Mouse (Mus musculus) liver, postnatal 0 days (tissue): ENCODE data around the gene Ccer2.

Source experiments
- CTCF ChIP-seq: sonication (generic); IDR thresholded peaks from 2 replicates; pipeline ENCODE4 v1.5.1; 2016; ENCODE audit warnings: antibody characterized with exemption, low read depth
- EP300 ChIP-seq: IDR thresholded peaks from 2 replicates; pipeline ENCODE4 v1.6.1; 2016; ENCODE audit warnings: antibody characterized with exemption, low read depth, mild to moderate bottlenecking

DNA sequence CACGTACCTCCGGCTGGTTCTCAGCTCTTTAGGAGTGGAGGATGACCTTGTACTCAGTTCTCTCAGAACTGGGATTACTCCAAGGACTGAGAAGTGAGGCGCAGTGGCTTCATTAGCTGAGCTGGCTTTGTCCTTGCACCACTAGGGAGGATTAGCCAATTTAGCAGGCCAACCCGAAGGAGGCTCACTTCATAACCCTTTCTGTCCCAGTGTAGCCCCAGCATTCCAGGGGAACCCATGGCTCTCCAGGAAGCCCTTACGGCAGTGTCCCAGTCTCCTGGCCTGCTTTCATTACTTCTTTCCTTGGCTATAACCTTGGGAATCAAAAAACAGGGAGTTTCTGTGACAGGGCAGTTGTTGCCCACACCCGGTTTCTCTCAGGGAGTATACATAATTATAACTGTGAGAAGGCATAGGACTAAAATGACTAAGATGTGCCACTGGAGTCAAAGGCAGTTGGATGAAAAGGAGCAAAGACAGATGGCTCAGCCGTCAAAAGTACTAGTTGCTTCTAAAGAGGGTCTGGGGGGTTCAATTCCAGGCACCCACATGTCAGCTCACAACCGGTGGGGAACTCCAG is 51.8 kb downstream of the Ccer2 start:
- TF ChIP-seq CTCF (no peak), EP300 (no peak)
